Mouse (Mus musculus): ENCODE measurements around the gene Ulk4.

Gene Ulk4

DNA sequence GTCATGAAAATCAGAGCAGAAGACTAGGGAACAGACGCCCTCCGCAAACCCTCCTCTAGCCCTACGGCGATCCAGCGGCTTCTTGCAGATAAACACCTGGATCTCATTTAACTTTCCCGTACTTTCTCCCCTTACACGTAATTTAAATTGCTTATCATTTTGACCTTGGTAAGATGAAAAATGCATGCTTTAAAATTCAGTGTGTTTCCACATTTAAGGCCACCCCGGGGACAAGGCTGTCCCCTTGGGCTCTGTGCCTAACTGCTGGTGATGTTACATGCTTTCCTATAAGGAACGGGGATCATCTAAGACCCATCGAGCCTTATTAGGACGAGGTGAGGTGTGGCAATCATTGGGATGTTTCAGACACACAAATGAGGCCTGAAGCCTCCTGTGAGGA, 256.6 kb downstream of the Ulk4 start:
- no peak for DNase-seq (ENCODE audit: low read depth, low spot score)

DNA sequence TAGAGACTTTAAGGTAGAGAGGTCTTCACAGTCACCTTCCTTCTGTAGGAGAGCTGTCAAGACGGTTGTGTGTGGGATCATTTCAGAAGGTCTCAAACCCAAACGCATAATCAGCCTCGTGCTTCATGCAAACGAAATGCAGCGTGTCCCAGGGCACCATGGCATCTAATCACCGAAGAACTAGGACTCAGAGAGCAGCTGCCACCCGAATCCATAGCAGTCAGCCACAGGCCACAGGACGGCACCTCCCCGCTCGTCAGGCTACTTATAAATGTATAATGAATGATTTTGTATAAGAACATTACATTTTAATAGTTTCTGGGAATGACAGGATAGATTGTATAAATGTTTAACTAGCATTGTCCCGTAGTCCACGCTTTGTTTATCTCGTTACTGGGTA, 257.1 kb downstream of the Ulk4 start:
- no peak for DNase-seq (ENCODE audit: low read depth, low spot score)

- no peak for DNase-seq (ENCODE audit: low read depth, low spot score)
These were observed 258.3 kb downstream of the Ulk4 start for GRCm38 (mm10) chr9:121018524-121019315.

DNA sequence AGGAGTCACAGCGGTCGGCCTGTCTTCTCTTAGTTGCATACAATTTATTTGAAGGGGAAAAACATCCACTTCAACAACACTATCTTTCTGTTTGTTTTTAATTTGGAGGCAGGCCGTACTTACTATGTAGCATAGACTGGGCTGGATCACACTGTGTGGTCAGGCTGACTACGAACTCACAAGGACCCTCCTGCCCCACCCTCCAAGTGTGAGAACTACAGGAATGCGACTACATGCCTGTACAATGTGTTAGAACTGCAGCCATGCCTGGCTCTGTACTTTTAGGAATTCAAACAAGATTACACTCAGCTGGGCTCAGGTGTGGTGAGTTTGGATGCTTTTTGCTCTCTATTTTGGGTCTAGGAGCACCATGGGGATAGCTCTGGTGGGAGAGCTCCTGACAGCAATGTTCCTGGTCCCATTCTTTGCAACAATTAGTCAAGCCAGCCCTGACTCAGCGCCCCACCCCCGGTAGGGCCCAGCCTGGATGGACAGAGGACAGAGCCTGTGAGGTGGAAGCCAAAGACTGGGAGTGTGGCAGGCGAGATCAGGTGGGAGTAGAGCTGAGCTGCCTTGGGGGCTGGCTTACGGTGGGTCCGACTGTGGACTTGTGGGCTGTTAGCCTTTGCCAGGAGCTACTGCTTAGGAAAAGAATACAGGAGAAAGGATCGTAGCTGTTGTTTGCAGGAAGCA, 261.0 kb downstream of the Ulk4 start:
- no peak for DNase-seq (ENCODE audit: low read depth, low spot score)

DNA sequence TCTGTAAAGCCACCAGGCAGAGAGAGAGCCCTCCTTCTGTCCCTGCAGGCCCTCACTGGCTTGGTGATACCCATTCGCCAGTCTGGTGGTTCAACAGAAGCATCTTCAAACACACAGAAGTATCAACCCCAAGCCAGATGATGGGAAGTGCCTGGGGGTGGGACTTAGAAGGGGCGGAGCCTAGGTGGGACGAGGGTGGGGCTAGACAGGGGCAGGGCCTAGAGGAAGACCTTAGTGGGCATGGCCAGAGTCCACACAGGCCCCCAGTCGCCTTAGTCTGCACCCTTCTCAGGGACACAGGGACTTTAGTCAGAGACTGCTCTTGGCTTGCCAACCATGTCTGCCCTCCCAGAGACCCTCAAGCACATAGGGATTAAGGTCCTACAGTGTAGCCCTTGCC, 265.5 kb downstream of the Ulk4 start:
- no peak for DNase-seq (ENCODE audit: low read depth, low spot score)

DNA sequence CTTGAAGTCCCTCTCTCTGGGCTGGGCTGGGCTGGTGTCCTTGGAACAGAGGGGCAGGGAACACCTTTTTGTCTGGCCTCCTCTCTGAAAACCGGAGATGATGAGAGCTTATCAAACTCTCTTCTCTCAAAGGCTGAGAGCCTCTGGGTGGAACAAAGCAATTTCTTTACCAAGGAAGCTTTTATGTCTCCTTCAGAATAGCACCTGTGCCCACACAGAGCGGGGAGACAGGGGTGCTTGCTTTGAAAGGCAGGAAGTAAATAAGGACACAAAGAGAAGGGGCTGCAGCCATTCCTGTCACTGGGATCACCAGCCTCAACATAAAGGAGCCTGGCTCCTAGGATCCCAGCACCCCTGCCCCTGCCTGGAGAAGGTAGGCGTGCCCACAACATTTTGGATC, 266.5 kb downstream of the Ulk4 start:
- no peak for DNase-seq (ENCODE audit: low read depth, low spot score)

DNA sequence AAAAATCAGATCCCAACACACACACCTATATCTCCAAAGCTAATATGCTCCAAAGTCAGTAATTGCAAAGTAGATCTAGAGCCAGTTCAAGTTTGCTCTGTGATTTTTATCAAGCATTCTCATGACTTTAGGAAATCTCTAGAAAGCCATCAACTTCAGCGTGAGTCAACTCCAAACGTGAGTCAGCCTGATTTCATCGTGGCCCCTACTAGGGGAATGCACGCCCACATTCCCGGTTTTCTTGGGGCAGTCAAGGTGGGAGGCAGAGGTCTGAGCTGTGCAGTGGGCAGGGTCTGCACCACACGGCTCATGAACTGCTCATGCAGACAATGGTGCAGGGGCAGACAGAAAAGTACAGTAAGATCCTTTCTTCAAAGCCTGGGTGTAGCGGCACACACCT, 271.0 kb downstream of the Ulk4 start:
- DNase-seq (ENCODE audit: low read depth, low spot score), result no peak

GRCm38 (mm10) chr9:121001681-121002540, 275.1 kb downstream of the Ulk4 start:
- DNase-seq (ENCODE audit: low read depth, low spot score), result no peak

- DNase-seq (ENCODE audit: low read depth, low spot score), result no peak
These were observed 276.2 kb downstream of the Ulk4 start for GRCm38 (mm10) chr9:121000641-121001320.

GRCm38 (mm10) chr9:120998696-120999095, 278.3 kb downstream of the Ulk4 start:
- DNase-seq (ENCODE audit: low read depth, low spot score), result no peak

GRCm38 (mm10) chr9:120994223-120995155, 282.5 kb downstream of the Ulk4 start:
- no peak for DNase-seq (ENCODE audit: low read depth, low spot score)

DNA sequence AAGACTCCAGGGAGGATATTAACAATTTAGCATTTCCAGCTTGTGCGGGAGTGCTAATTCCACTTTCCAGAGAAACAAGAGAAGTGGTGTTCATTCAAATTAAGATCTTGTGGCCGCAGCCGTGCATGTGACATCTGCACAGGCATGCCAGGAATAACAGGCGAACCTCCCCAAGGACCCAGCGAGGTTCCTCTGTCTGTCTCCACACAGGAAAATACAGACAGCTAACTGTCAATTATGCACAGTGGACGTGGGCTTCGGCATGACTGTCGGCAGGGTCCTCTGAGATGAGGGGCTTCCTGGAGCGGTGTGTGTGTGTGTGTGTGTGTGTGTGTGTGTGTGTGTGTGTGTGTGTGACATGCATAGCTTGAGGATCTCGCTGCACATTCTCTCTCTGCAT, 284.0 kb downstream of the Ulk4 start:
- no peak for DNase-seq (ENCODE audit: low read depth, low spot score)

DNA sequence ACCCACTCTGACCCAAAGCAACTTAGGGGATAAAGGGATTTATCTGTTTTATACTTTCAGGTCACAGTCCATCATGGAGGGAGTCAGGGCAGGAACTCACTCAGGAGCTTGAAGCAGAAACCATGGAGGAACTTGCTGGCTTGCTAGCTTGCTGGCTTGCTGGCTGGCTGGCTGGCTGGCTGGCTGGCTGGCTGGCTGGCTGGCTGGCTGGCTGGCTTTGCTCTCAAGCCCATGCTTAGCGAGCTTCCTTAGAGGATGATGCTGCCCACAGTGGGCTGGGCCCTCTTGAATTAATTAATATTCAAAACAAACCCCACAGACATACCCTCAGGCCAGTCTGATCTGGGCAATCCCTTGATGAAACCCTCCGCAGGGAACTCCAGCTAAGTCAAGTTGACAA, 285.2 kb downstream of the Ulk4 start:
- no peak for DNase-seq (ENCODE audit: low read depth, low spot score)

DNA sequence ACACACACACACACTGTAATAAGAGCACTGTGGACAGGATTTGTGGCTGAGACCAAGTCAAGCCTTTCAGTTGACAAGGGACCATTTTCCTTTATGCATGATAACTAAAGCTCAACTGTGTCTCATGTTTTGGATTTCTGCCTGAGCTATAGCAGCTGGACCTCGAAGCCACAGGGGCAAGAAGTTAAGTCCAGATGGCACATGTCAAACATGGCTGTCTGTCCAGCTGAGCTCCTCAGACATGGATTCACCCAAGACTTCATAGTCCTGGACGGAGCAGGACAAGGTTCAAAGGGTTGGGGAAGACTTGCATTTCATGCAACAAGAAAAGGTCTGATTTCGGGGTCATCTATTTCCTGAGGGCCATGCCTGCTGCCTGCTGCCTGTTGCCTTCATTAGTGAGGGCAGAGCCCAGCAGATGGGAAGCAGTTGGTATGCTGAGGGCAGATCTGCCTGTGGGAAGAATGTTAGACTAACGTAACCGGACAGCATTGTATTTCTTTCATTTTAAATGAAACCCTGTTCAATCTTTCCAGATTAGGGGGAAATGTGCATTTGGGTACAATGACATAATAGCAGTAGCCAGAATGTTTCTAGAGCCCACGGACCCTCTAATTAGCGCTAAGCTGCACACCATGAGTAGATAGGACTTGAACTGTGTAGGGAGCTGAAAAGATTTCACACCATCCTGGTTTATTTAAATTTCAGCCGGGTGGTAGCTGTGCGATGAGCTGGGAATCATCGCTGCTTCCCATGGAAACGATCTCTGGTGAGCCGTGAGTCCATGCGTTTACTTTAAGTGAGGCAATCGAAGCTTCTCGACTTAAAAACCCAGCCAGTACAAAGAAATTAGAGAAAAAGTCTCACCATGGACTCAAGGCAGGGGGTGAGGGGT, 286.9 kb downstream of the Ulk4 start:
- no peak for DNase-seq (ENCODE audit: low read depth, low spot score)

DNA sequence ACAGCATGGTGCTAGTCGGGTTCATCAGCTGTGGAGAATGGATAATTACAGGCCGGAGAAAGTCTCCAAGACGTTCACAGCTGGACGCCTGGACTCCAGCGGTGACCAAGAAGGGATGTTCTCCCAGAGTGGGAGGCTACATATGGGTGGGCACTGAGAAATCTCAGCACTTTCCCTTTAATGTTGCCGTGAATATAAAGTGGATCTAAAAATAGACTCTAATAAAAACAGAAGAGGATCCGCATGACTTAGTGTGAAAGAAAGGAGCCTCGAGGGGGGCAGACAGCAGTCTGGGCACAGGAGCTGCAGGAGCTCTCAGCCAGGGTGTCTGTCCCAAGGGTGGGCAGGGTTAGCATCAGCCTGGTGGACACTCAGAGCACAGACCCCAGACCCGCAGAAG, 288.9 kb downstream of the Ulk4 start:
- no peak for DNase-seq (ENCODE audit: low read depth, low spot score)

DNA sequence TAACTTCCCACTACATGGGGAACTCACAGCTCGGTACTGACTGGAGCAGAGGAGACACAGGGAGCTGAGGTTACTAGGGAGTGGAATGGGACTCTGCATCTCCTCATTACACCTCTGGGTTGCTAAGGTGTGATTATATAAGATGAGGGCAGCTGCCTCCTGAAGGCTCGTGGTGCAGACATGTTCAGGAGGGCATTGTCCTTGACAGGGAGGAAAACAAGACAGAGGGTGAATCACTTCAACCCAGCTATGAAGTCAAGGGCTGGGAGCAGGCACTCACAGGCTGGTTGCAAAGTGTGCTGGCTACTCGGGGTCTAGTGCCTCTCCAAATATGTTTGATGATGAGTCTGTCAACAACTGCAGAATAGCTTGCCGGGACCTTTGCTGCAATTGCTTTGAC, 290.0 kb downstream of the Ulk4 start:
- no peak for DNase-seq (ENCODE audit: low read depth, low spot score)

GRCm38 (mm10) chr9:120986255-120986654, 290.7 kb downstream of the Ulk4 start:
- DNase-seq (ENCODE audit: low read depth, low spot score), result no peak

DNA sequence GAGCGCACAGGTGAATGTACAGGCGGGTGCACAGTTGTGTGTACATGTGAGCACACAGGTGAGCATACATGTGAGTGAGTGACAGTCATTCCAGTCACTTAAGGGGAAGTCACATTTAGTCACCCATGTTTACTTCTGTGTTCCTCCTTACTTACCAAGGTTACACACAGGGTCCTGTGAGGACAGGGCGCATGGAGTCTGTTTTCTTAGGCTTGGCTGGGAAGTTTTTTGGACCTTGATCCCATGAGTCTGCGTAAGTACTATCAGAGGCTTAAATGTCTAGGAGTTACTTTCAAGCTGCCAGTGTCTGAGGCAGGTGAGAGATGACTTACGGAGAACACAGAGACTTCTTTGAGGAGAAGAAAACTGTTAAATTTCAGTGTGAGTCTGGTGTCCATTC, 291.5 kb downstream of the Ulk4 start:
- DNase-seq (ENCODE audit: low read depth, low spot score), result no peak

GRCm38 (mm10) chr9:120985009-120985408, 292.0 kb downstream of the Ulk4 start:
- no peak for DNase-seq (ENCODE audit: low read depth, low spot score)

DNA sequence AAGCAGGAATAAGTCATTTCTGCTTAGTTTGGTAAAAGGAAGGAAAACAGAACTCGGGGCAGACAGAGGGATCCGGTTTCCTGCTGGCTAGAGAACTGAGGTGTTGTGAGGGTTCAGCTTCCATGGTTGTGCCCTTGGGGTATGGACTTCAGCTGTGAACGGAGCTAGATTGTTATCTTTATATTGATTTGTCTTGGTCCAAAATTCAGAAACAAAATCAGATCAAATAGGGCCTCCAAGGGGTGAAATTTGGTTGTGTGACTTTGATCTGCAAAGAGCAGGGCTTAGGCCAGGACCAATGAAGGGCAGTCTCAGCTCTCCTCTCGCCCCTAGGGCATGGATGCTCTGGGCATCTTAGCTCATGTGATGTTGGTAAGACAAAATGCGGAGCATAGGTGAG, 292.5 kb downstream of the Ulk4 start:
- DNase-seq (ENCODE audit: low read depth, low spot score), result no peak
